Mouse (Mus musculus): ENCODE results near the gene Gpatch3. TPM values are rescaled to one million over a fixed set of nuclear protein-coding genes. Genes with fewer than 3 reads are reported as not detected.

The Gpatch3 gene
- total RNA-seq, 2 experiments from 2014 or later, result 4.8 to 5.7 TPM

DNA sequence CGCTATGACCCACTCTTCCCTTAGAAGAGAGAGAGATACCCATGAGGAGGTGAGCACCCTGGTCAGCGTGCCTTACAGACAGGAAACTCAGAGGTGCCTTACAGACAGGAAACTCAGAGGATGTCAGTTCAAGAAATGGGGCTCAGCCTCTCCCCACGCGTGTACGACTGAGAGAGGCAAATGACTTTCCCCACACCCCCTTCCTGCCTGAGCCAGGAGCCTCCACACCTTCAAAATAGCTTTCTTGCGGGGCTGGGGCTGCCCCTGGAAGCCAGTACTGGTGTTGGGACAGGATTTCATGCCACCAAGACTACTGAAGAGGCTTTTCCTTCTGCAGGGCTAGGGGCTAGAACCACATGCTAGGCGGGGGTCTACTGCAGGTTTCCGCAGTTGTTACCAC lies 46.1 kb downstream of the Gpatch3 start:
- no peak for DNase-seq

DNA sequence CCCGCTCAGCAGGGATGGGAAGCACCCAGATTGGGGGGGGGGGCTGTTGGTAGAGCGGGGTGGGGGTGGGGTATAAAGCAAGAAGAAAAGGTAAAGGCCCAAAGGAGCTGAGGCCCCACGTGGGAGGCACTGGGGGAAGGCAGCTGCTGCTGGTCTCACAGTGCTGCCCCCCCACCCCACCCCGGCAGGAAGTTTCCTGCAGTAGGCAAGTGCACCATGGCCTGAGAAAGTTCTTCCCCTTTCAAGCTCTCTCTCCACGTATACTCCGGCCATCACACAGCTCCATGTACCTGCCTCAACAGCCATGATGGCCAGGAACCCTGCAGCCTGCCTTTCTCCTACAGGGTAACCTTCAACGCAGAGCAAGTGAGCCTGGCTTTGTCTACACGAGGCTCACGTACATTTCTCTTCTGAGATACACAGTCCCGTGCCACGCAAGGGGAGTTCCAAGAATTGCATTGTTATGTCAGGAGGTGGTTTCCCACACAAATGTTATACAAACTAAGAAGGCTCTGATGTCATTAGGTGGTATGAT lies 47.7 kb downstream of the Gpatch3 start:
- DNase-seq, result no peak

DNA sequence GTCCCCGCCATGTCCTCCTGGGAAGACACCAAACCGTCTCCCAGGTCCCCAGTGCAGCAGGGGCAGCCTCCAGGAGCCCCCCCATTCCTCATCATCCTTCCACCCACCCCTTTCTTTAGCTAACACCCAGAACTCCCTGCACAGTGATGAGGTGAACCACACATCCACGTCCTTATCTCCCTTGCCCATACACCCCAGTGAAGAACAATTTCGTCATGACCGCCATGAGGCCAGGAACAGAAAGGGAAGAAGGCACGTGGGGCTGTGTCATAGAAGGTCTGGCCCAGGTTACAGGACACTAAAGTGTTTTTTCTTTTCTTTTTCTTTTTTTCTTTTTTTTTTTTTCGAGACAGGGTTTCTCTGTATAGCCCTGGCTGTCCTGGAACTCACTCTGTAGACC lies 50.3 kb downstream of the Gpatch3 start:
- no peak for DNase-seq

DNA sequence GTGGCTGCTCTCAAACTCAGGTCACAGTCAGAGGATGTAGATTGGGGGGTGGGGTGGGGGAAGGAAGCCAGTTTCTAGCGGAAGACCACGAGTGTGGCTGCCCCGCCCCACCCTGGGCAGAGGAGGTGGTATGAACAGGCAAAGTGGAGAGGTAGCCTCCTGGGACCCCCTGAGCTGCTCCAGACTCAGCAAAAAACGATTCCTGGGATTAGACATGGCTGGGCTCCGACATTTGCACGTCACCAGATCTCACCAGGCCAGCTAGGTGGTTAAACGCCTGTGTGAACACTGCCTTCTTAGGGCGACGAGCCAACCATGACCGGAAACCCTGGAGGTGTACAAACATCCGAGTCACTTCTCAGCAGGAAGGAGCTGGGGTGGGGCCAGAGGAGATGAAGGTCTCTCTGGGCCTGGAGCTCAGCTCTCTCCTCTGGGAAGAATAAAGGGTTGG lies 51.1 kb downstream of the Gpatch3 start:
- DNase-seq, result peak; percentile 51 to 73

DNA sequence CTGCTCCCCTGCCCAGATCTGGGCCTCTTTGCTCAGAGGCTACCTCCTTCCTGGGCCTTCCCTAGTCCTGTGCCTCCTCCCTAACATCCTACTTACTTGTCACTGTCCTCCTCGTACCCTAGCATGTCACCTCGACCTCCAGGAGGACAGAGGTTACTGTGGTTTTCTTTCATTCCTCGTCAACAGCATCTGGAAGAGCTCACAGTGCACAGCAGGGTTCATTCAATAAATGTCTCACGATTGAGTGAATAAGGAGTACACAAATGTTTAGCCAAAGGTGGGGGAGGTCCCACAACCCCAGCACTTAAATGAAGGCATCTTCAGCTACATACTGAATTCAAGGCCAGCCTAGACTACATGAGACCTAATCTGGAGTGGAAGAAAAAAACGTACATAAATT lies 51.7 kb downstream of the Gpatch3 start:
- DNase-seq, result no peak

DNA sequence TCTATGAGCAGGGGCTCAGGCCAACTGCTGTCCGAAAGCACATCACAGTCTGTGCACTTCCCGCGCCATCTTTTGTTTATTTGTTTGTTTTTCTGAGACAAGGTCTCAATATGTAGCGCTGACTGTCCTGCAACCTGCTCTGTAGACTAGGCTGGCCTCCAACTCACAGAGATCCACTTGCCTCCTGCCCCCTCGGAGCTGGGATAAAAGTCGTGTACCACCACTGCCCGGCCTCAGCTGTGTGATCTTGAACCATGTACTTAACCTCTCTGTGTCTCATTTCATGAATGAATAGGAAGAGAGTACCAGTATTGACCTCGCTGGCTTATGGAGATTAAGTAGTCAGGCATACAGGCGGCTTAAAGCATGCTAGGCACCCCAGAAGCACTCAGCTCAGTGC lies 52.1 kb downstream of the Gpatch3 start:
- DNase-seq, result no peak

DNA sequence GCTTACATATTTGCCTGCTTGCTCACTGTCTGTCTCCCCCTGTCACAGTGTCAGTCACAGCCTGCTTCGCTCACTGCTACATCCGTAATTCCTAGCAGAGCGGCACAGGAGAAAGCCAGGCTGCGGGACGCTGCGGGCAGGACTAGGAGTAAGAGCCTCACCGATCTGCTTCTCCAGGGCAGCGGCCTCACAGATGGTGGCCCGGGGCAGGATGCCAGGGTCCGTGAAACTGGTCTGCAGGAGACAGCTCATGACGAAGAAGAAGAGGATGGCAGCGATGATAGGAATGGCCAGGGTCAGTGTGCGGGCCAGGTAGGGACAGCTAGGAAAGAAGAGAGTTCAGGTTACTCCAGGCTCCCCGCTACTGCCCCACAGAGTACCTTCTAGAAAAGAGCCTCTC lies 52.5 kb downstream of the Gpatch3 start:
- no peak for DNase-seq

DNA sequence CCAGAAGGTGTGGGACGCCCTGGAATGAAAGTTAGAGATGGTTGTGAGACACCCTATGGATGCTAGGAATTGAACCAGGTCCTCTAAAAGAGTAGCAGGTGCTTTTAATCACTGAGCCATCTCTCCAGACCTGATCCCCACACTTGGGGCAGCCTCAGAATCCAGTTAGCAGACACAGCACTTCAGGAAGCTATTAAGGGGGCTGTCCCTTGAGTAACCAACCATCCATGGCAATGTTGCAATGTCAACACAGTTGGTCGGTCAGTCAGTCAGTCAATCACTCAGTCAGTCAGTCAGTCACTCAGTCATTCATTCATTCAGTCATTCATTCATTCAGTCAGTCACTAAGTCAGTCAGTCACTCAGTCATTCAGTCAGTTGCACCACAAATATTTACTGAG lies 54.0 kb downstream of the Gpatch3 start:
- DNase-seq, result no peak

DNA sequence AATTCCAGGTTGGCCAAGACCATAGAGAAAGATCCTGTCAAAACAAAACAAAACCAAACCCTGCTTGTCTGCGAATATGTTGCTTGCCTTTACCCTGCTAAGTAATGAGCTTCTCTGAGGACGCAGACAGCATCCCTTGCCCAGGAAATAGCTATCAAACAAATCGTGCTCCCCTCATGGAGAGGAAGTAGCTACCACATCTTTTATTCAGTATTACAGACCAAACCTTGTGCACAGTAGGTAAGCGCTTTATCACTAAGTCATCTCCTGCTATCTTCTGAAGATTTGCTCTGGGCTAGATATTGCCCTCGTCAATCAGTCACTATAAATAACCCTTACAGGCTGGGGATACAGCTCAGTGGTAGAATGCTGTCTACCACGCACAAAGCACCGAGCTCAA lies 54.6 kb downstream of the Gpatch3 start:
- DNase-seq, result no peak

DNA sequence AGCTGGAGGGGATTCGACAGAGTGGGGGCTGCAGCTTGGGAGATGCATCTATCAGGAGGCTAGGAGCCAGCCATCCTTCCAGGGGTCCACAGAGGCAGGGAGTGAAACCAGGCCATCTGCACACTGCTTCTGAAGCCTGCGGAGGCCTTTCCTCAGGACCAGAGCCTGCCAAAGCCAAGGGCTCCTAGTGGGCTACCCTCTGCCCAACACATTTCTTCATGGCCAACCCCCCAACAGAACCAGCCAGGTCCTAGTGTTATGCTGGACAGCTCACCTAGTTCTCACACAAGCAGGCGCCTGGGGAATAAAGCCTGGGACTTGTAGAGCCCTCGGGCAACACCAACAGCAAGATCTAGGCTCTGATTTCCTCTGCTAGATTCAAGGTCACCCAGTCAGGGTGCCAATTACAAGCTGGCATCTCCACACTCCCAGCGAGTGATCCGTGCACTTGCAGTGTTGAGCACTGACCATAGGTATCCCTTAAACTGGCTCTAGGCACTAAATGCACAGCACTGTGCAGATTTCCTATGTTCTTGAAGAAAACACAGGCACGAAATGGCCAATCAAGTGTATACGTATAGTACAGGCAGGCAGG lies 55.9 kb downstream of the Gpatch3 start:
- DNase-seq, result no peak

DNA sequence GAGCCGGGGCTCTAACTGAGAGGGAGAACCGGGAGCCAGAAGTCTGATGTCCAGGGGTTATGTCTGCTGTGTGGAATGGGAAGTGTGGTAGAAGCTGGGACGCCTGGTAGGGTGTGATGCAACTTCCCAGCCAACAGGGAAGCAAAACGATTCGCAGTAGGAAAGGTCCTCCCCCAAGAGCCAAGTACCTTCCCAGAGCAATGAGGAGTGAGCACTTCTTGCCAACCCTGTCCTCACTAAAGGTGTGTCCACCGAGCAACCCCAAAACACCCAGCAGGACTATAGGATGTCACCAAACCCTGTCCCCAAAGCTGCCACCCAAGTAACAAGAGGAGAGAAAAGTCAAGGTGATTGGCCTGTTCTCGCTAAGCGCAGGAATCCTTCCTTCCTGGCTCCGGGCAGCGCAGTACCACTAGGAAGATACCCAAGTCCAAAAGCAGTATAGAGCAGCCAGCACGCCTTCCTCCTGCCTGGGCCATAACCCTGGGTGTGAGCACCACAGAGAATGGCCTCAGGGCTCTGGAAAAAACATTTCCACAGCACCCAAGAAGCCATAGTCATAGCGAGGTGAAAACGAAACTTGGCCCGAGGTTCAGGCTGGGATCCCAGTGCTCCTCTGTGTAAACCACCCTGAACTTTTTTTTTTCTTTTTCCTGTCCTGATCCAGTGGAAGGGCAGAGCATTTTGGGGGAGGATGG lies 56.7 kb downstream of the Gpatch3 start:
- DNase-seq, result peak in 1 of 2 experiments; percentile 47

DNA sequence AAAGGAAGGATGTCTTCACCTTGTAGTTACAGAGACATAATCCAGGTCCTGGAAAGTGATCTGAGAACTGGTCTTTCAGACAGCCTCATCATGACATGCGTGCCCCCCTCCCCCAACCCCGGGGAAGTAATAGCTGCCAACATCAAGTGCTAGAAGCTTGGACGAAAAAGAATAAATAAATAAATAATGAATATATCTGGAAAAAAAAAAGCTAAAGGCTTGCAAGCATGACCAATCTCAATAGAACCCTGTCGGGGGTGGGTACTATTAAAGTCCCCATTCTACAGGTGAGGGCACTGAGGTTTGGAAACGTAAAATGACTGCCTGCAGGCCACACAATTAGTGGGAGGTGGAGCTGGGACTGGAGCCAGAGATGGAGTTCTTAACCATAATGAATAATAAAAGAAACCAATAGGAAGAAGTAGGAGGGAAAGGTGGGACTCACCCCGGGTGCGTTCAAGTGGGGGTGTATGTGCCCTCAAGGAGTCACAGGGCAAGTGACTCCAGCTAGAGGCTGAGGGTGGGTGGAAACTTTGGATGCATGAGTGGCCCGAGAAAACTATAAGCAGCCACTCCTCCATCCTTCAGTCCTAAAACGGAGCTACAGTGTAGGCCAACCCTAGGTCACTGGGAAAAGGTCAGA lies 57.3 kb downstream of the Gpatch3 start:
- no peak for DNase-seq

DNA sequence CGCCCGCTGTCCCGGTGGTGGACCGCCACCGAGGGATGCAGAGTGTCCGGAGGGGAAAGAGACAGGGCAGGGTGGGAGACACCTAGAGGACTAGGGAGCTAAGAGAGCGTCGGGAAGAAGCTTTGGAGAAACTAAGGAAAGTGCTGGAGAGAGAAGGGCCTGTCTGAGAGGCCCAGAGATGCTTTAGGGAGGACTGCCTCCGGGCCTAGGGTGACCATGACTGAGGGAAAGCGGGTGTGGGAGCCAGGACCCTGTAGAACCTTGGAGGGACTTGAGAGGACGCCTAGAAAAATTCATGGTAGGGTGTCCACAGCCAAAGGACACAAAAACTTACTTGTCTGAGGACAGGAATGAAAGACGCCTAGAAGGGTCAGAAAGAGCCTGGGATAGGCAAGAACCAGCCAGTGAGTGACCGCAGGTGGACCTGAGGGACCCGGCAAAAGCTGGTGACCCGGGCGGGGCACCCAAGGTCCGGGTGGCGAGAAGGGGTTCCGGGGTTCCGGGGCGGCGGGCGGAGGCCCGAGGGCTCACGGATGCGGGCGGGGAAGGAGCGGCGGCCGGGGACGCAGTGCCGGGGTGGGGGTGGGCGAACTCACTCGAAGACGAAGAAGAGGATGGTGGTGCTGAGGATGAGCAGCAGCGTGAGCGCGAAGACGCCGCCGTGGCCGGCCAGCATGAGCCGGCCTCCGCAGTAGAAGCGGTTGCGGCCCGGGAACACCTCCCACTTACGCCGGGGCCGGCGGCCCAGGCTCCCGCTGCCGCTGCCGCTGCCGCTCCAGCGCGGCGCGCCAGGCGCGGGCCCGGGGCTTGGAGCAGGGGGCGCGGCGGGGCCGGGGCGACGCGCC lies 58.2 kb downstream of the Gpatch3 start:
- peak; percentile 52 to 75 for DNase-seq

DNA sequence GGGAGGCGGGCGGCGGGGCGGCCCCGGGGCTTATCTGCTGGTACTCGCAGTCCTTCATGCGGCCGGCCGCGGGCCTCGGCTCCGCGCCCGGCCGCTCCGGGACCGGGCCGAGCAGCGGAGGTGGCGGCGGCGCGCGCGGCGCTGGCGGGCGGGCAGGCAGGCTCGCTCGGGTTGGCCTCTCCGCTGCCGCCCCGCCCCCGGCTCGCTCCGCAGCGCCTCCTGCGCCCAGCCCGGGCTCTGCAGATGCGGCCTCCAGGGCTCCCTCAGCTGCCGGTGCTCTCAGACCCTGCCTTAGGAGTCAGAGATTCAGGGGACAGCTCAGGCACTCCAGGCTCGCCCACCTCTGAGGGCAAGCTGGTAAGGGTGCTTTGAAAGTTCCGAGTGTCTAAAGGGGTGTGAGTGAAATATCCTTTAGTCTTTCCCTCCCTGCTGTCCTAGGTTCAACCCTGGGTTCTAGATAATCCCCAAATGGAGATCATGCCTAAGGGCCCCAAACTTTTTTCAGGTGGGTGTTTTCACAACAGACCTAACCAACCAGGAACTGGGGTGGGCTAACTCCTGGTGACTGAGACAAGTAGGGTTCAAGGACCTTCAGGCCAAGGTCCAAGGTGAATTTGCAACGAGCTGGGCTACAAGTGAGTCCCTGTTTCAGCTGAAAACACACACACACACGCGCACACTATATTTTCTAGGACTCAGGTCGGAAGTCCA lies 58.9 kb downstream of the Gpatch3 start:
- DNase-seq, result peak; percentile 93 to 95

Small RNAs within 50 kb of the gene (microRNA-seq; reads per million reads assigned to microRNA genes)
- gene Gm23158, result not detected

Other genes with a start within 250 kb of the Gpatch3 start
- 10 to 100 TPM; 44.6 to 63.8 TPM for gene Wdtc1, start 221.3 kb upstream of the Gpatch3 start, total RNA-seq (2021)
- 10 to 100 TPM; 48.6 to 54.2 TPM for gene Slc9a1, start 205.0 kb upstream of the Gpatch3 start, total RNA-seq (2021)
- 1 to 10 TPM; 1.0 to 3.5 TPM for gene Tent5b, start 94.6 kb upstream of the Gpatch3 start, total RNA-seq (2021)
- 1 to 10 TPM; 3.4 to 4.6 TPM for gene Trnp1, start 76.2 kb upstream of the Gpatch3 start, total RNA-seq (2021)
- gene Kdf1, start 55.8 kb upstream of the Gpatch3 start, total RNA-seq (2021), result 1 to 10 TPM in 1 of 2 experiments, under 1 TPM in 1; 0.76 to 4.6 TPM
- gene Nudc, start 28.7 kb upstream of the Gpatch3 start, total RNA-seq (2021), result 100 to 1,000 TPM; 152 to 166 TPM
- gene Nr0b2, start 21.4 kb upstream of the Gpatch3 start, total RNA-seq (2021), result 10 to 100 TPM; 27.9 to 52.7 TPM
- 10 to 100 TPM; 16.4 to 21.4 TPM for gene Gpn2, start 9.6 kb downstream of the Gpatch3 start, total RNA-seq (2021)
- gene Sfn, start 27.4 kb downstream of the Gpatch3 start, total RNA-seq (2021), result 1 to 10 TPM; 1.2 to 1.4 TPM
- 10 to 100 TPM; 15.2 to 24.9 TPM for gene Zdhhc18, start 75.4 kb downstream of the Gpatch3 start, total RNA-seq (2021)
- gene Pigv, start 97.9 kb downstream of the Gpatch3 start, total RNA-seq (2021), result 10 to 100 TPM; 17.7 to 20.8 TPM
- 10 to 100 TPM; 51.8 to 54.7 TPM for gene Arid1a, start 182.0 kb downstream of the Gpatch3 start, total RNA-seq (2021)

Measured in adrenal gland, postnatal 36 days (tissue).